Mouse (Mus musculus): ENCODE results near the gene Pla2g15. TPM values are rescaled to one million over a fixed set of nuclear protein-coding genes. Genes with fewer than 3 reads are reported as not detected.

The Pla2g15 gene
- total and polyA plus RNA-seq, 3 experiments: 6.9 to 8.0 (median 7.0) TPM

DNA sequence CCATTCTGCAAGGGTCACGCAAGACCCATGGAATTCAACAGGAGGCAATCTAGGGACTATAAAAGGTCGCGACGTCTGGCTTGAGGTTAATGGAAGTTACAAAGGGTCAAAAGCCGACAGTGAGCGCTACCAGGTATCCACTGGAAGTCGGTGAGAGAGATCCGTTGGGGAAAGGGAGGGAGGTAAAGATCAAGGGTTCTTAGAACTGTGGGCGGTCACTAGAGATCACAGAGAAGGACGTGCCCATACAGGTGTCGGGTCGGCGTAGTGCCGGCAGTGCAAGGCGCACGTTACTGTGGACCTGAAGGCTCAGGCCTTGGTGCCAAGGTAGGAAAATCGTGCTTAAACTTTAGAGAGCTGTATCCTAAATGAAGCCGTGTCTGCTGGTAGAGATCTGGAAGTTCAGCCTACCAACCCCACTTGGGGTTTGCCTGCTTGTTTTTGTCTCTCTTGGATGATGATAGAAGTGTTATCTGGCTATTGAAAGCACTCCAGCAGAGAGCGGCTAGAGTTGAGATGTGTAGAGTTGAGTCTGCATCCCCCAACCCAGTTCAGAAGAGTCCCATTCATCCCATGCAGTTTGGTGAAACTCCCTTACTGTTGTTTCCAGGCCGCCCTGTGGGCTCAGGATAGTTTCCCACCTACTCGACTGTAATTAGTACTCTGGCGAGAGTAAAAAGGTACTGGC, 12.8 kb upstream of the Pla2g15 start:
- H3K27me3 ChIP-seq (replicated peaks): no peaks in the 10 kb centered on the region
- no peak overlapping the region for H3K4me3 ChIP-seq (replicated peaks in 1 of 3; ENCODE audit: low read depth in 2 of 3, low read length in 2 of 3, poor library complexity in 1 of 3)
- dilution Hi-C loops (cut with MboI; ENCODE audit: extremely low pct_ligation_motif_present, extremely low pct_unique_long_range_greater_than_20kb, low sequenced_read_pairs): no loop called here

DNA sequence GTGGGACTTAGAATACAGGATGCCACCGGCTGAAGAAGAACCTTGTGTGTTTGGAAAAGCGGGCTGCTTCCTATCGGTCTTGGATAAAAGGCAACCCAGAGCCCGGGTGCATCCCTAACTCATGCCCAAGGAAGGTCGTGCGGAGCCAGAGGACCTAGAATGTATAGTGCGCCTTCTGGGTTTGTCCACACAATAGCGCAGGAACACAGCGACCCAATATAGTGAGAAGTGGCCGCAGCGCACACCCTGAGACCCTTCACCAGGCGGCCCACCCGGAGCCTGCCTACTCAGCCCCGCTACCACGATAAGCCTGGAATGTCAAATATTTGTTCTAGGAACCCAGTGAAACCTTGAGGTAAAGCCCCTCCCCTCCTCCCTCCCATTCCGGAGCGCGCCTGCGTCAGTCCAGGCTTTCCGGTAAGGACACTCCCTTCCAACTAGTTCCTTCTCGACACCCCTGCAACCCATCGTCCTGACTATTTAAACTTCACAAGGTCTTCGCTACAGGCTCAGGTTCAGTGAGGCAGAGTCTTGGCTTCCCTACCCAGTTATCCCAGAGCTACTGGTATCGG, 12.2 kb upstream of the Pla2g15 start:
- peaks cover 0 to 5% of the 10 kb centered on the region in 2 experiments; a peak in 1 of 4 replicates for H3K4me1 ChIP-seq (ENCODE audit: control insufficient read depth in 1 of 2, insufficient read depth in 2 of 2)
- no peaks in the 10 kb centered on the region for H3K27me3 ChIP-seq (replicated peaks)
- H3K36me3 ChIP-seq (replicated peaks in 1 of 2; ENCODE audit: control insufficient read depth in 1 of 2, insufficient read depth in 1 of 2, low read length in 1 of 2): peaks cover 2 to 28% of the 10 kb centered on the region in 2 experiments
- H3K79me2 ChIP-seq (replicated peaks; ENCODE audit: control insufficient read depth, extremely low read depth, insufficient read depth, poor library complexity, severe bottlenecking): no peaks in the 10 kb centered on the region
- DNase-seq (ENCODE audit: extremely low read depth): no peak
- no peak overlapping the region for H3K27ac ChIP-seq (ENCODE audit: insufficient read depth, low read depth)
- TF ChIP-seq ELF1 (IDR thresholded peaks at IDR 0.05; ENCODE audit: low read depth, low read length) (no peak), EP300 (IDR thresholded peaks at IDR 0.05; ENCODE audit: low read length) (no peak), HCFC1 (IDR thresholded peaks at IDR 0.05; ENCODE audit: low read depth, low read length) (no peak), ZMIZ1 (IDR thresholded peaks at IDR 0.05; ENCODE audit: low read depth, low read length) (no peak), MEF2A (IDR thresholded peaks at IDR 0.05; ENCODE audit: borderline replicate concordance, low read depth, low read length) (no peak), CHD1 (IDR thresholded peaks at IDR 0.05; ENCODE audit: low read depth, low read length) (no peak), ZKSCAN1 (IDR thresholded peaks at IDR 0.05; ENCODE audit: borderline replicate concordance, low read depth, low read length) (no peak), ZNF384 (IDR thresholded peaks at IDR 0.05; ENCODE audit: low read depth, low read length) (no peak), USF2 (conservative IDR thresholded peaks at IDR 0.05; ENCODE audit: low read depth, low read length) (no peak)
- H3K9ac ChIP-seq (ENCODE audit: insufficient read depth, low read depth): no peak overlapping the region
- H3K9me3 ChIP-seq (replicated peaks; ENCODE audit: low read length): peaks cover 9% of the 10 kb centered on the region
- no peak overlapping the region for H3K4me2 ChIP-seq (ENCODE audit: insufficient read depth, low read depth, poor library complexity, severe bottlenecking)
- no peak overlapping the region for H3K4me3 ChIP-seq (replicated peaks in 1 of 3; ENCODE audit: low read depth in 2 of 3, low read length in 2 of 3, poor library complexity in 1 of 3)
- in situ Hi-C loops (cut with MboI; ENCODE audit: low pct_ligation_motif_present, low pct_unique_long_range_greater_than_20kb, low sequenced_read_pairs): no loop called here
- dilution Hi-C loops (cut with MboI; ENCODE audit: extremely low pct_ligation_motif_present, extremely low pct_unique_long_range_greater_than_20kb, low sequenced_read_pairs): no loop called here

More for the DNA sequence above, 12.8 kb upstream of the Pla2g15 start:
- H3K4me1 ChIP-seq (ENCODE audit: control insufficient read depth in 1 of 2, insufficient read depth in 2 of 2): peaks cover 0 to 5% of the 10 kb centered on the region in 2 experiments; a peak in 1 of 4 replicates
- no peak for DNase-seq (ENCODE audit: extremely low read depth)
- H3K27ac ChIP-seq (ENCODE audit: insufficient read depth, low read depth): no peak overlapping the region
- in situ Hi-C loops (cut with MboI; ENCODE audit: low pct_ligation_motif_present, low pct_unique_long_range_greater_than_20kb, low sequenced_read_pairs): no loop called here
- no peak for TF ChIP-seq JUN (IDR thresholded peaks at IDR 0.05; ENCODE audit: insufficient read depth, low read depth, low read length)
- TF ChIP-seq JUND (conservative IDR thresholded peaks at IDR 0.05; ENCODE audit: low read depth, low read length): no peak
- TF ChIP-seq USF2 (conservative IDR thresholded peaks at IDR 0.05; ENCODE audit: low read depth, low read length): no peak
- no peak for TF ChIP-seq NELFE (IDR thresholded peaks at IDR 0.05; ENCODE audit: low read depth, low read length)
- TF ChIP-seq MXI1 (IDR thresholded peaks at IDR 0.05; ENCODE audit: low read depth, low read length): no peak
- no peak for TF ChIP-seq MEF2A (IDR thresholded peaks at IDR 0.05; ENCODE audit: borderline replicate concordance, low read depth, low read length)
- no peak for TF ChIP-seq MAX (IDR thresholded peaks at IDR 0.05; ENCODE audit: low read length)
- no peak for TF ChIP-seq ZKSCAN1 (IDR thresholded peaks at IDR 0.05; ENCODE audit: borderline replicate concordance, low read depth, low read length)
- no peak for TF ChIP-seq UBTF (IDR thresholded peaks at IDR 0.05; ENCODE audit: low read depth, low read length)
- no peak for TF ChIP-seq BHLHE40 (IDR thresholded peaks at IDR 0.05; ENCODE audit: low read depth, low read length)
- H3K4me2 ChIP-seq (ENCODE audit: insufficient read depth, low read depth, poor library complexity, severe bottlenecking): no peak overlapping the region
- H3K79me2 ChIP-seq (replicated peaks; ENCODE audit: control insufficient read depth, extremely low read depth, insufficient read depth, poor library complexity, severe bottlenecking): no peaks in the 10 kb centered on the region
- H3K36me3 ChIP-seq (replicated peaks in 1 of 2; ENCODE audit: control insufficient read depth in 1 of 2, insufficient read depth in 1 of 2, low read length in 1 of 2): peaks cover 8 to 34% of the 10 kb centered on the region in 2 experiments
- H3K9me3 ChIP-seq (replicated peaks; ENCODE audit: low read length): peaks cover 9% of the 10 kb centered on the region
- no peak overlapping the region for H3K9ac ChIP-seq (ENCODE audit: insufficient read depth, low read depth)
